Mouse (Mus musculus): ENCODE data around the gene Casc3.
A peak's percentile ranks its signal among the peaks of the same experiment; 100 is the strongest.

Gene Casc3

DNA sequence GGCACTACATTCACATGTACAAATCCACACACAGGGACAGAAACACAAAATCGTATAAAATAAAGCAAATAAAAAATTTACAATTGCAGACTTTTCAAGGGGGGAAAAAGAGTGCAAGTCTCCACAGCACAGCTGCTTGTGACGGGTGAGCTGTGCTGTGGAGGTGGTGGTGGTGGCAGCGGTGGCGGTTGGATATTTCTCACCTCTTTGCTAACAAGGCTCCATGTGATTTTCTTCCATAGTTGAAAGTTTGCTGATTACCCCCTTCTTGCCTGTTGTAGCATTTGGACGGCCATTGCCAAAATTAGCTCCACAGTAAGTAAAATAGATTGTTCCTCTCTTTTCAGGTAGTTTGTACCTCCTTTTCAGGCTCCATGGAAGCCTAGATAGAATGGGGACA is at the start of gene Casc3:
TSS of gene Casc3 (plus strand) at position 301 of the 400 bp plus-strand sequence.
- no peak for DNase-seq (ENCODE audit: low spot score)

DNA sequence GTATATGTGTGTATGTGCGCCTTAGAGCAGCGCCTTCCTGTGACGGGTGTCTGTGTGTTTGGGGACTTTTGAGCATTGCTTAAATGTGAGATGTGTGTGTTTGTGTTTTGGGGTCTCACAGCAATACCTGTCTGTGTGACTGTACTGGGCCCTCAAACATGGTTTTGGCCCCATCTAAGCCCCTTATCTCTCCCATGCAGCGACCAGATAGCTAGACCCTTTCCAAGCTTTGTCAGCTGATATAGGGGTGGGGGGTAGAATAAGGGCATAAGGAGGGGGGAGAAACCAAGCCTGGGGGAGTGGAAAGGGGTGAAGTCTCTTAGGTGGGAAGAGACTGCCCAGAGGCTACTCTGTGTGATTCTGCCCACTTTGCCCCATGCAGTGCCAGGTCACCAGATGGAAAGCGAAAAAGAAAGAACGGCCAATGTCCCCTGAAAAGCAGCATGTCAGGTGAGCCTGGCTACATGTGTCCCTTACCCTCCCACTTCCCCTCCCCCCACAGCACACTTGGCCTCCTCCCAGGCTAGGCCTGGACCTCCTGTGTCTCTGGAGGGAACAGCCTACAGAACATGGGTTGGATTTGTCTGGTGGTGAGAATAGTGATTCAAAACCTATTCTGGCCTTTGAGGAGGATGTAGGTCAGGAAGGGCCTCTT is 48.9 kb upstream of the Casc3 start:
- DNase-seq (ENCODE audit: low spot score), result no peak

DNA sequence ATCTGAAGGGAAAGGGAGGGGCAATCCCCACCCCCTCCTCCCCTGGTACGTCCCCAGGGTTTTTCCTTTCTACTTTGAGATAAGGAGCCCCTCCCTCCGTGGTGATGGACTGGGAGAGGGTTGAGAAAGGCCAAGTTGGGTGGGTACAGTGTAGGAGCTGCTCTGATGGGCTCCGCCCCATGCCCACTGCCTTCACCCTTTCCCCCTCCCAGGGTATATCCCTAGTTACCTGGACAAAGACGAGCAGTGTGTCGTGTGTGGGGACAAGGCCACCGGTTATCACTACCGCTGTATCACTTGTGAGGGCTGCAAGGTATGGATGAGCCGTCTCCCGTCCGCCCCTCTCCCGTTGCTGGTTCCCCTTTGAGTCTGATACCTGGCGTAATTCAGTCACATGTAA is 48.0 kb upstream of the Casc3 start:
- no peak for DNase-seq (ENCODE audit: low spot score)

DNA sequence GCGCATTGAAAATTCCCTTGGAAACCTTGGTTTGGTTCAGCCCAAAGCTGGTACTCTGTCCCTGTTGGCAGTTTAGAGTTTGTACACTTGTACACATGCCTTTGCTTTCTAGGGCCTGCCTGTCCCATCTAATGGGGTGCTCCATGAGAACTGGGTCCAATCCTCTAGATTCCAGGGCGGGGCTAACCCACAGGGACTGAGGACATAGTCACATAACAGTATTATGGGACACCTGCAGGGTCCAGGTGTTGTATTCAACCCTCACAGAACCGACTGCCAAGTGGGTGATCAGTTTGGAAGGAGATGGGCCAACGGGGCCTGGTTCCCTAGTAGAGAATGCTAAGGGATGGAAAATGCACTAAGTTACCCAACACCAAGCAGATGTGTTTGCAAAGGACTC is 42.8 kb upstream of the Casc3 start:
- no peak for DNase-seq (ENCODE audit: low spot score)

DNA sequence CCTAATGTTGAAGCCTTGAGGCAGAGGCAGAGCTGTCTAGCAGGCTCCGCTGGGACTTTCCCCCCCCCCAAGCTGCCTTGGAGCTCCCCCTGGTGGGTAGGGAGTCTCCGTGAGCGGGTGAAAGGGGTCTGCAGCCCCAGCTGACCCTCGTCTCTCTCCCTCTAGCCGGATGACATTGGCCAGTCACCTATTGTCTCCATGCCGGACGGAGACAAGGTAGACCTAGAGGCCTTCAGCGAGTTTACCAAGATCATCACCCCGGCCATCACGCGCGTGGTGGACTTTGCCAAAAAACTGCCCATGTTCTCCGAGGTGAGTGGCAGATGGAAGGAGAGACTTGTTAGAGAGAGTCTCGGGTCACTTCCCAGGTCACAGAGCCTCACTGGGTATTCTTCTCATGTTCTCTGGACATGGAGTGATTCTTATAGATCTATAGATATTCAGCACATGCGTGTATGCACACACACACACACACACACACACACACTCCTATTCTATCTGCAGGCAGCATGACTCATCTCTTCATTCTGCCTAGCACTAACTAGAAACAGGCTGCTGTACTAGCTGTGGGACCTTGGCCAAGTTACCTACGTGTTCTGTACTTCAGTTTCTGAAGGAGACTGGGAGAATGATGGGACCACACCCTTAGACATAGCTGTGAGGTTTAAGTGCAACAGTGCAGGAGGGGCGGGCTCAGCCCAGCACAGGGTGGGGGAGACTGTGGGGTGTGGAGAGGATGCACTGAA is 41.8 kb upstream of the Casc3 start:
- DNase-seq (ENCODE audit: low spot score), result peak; percentile 89

DNA sequence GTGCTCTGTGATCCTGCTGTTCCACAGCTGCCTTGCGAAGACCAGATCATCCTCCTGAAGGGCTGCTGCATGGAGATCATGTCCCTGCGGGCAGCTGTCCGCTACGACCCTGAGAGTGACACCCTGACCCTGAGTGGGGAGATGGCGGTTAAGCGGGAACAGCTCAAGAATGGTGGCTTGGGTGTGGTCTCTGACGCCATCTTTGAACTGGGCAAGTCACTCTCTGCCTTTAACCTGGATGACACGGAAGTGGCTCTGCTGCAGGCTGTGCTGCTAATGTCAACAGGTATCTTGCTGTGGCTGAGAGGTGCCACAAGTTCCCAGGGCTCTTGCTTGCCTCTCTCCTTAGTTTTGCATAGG is 41.2 kb upstream of the Casc3 start:
- no peak for DNase-seq (ENCODE audit: low spot score)

DNA sequence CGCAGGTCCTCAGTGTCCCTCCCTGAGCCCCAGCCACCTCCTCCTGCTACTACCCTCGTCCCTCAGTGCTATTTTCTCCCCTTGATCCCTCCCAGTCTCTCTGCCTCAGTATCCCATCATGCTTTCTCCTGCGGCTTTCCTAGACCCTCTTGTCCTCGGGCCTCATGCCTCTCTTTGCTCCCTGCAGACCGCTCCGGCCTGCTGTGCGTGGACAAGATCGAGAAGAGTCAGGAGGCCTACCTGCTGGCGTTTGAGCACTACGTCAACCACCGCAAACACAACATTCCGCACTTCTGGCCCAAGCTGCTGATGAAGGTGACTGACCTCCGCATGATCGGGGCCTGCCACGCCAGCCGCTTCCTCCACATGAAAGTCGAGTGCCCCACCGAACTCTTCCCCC is 40.6 kb upstream of the Casc3 start:
- DNase-seq (ENCODE audit: low spot score), result no peak

DNA sequence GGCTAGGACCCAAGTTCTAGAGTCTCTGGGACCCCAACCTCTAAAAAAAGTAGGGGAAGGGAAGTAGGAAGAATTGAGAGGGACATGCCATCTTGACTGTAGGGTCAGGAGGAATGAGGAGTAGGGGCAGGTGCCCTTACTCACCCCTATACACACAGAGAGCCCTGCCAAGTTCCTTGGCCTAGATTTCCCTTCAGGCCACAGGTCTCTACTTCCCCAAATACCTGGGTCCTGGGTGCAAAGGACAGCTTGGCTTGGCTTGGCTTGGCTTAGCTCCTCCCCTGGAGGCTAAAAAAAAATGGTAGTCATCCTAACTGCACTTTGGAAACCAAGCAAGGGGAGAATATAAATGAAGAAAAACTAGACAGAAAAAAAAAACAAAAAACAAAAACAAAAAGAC is 40.0 kb upstream of the Casc3 start:
- DNase-seq (ENCODE audit: low spot score), result no peak

DNA sequence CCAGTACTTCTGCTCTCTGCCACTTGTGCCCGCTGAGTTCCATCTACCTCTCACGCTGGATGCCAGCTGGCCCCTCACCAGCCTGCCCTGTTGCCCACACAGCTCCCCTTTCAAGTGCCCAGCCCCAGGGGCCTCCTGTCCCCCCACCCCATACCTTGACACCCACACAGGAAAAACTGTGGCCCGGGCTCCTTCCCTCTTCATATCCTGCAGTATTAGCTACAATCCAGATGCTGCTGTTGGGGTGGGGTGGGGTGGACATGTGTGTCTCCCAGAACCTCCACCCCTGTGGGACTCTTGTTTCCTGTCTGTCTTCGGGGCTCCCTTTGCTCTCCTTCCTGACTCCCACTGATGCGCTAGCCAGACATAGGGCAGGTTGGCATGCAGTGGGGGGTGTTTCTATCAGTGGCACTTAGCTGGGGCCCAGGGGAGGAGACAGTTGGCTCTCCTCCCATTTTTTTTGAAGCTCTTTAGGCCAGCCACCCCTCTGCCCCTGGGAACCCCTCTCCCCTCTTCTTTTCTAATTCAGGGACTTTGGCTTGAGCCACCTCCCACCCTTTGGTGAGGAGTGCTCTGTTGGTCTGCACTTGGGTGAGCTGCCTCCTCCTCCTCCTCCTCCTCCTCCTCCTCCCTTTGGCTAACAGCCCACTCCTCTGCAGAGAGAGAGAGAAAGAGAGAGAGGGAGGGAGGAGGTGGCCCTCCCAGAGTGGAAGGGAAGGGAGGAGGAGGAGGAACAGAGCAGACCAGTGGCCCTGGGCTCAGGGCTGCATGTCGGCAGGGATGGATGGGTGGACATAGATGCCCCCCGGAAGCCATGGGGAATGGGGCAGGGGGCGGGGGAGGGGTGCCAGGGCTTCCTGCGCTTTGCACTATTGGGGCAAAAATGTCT is 39.0 kb upstream of the Casc3 start:
- DNase-seq (ENCODE audit: low spot score), result no peak

DNA sequence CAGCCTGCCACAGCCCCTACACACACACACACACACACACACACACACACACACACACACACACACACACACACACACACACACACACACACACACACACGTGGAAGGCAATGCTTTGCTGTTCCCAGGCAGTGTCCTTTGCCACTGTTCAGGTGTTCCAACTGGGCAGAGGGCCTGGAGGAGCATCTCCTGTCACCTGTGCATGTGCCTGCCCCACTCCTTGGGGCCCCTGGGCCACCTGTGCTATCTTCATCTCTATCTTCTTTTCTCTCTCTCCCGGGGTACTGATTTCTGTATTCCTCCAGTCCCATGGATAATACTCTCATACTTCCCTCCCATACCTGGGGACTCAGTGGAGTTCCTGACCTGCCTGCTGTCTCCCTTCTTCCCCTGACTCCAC is 38.4 kb upstream of the Casc3 start:
- DNase-seq (ENCODE audit: low spot score), result no peak

DNA sequence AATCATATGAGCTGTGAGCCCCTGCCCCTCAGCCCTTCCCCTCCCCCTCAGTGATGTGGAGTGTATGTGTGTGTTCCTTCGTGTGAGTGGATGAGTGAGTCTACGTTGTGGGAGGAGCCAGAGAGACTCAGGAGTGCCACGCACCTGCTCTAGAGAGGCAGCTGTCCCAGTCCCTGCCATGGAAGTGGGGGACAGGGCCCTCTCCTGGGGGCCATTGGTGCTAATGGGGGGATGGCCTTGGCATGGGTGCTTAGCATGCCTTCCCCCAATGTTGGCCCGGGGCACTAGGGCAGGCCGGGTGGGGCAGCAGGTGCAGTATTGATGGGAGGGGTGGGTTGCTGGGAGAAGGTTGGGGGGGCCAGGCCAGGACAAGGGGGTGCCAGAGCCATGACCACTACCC is 37.9 kb upstream of the Casc3 start:
- no peak for DNase-seq (ENCODE audit: low spot score)

DNA sequence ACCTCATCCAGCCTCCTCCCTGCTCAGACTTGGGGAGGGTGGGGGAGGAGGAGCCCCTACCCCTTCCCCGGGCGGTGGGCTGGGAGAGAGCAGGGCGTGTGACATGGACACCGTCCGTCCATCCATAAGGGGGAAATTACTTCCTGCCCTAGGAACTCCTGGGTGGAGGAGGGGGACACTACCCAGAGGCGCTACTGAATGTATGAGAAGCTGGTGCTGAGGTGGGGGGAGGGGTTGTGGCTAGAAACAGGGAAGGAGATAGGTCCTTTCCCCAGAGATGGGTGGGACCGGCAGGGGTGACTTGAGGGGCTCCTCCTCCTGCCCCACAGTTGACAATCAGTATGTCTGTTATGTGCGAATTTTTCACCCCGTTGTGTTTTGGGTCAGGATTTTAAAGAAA is 37.4 kb upstream of the Casc3 start:
- DNase-seq (ENCODE audit: low spot score), result no peak

DNA sequence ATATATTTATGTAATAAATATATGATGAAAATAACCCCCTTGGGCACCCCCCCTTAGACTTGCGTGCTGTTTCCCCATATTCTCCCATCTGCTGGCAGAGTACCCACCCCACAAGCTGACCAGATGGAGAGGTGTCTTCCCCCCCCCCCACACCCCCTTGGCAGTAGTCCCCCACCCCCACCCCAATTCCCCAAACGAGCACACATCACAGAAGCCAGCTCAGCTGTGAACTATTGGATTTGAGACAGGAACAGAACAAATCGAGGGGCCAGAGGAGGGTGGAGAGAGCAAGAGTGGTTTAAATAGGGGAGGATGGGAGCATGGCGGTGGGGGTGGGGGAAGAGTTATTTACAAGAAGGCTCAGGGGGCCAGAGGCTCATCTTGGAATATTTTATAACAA is 37.0 kb upstream of the Casc3 start:
- no peak for DNase-seq (ENCODE audit: low spot score)

DNA sequence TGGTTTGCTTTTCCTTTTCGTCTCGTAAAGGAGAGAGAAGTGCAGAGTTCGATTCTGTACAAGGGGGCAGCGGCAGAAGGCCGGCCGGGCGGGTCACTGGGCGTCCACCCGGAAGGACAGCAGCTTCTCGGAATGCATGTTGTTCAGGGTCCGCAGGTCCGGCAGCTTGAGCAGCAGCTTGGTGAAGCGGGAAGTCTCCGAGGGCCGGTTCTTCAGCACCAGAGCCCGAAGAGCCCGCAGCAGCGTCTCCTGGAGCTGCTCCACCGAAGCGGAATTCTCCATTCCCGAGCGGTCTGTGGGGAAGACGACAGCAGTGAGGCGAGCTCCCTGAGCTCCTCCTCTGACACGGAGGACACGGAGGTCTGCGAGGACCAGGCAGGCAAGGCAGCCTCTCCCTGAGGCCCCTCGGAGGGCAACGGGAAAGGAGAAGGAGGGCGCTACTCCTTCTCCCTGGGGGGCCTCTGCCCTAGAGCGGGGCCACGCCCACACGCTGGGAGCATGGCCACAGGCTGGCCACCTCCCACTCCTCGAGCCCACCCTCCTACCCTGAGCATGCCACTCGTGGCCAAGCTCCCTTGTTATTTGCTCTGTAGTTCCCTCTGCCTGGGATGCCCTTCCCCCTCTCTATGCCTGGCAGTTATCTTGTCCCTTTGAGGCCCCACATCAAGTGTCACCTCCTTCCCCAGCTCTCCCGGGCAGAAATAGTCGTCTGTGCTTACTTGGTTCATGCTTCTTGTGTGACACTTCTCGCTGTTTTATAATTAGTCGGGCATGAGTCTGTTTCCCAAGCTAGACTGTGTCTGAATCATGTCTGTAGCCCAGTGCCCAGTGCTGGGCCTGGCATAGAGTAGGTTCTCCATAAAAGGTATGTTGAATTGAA is 36.3 kb upstream of the Casc3 start:
- DNase-seq (ENCODE audit: low spot score), result no peak

DNA sequence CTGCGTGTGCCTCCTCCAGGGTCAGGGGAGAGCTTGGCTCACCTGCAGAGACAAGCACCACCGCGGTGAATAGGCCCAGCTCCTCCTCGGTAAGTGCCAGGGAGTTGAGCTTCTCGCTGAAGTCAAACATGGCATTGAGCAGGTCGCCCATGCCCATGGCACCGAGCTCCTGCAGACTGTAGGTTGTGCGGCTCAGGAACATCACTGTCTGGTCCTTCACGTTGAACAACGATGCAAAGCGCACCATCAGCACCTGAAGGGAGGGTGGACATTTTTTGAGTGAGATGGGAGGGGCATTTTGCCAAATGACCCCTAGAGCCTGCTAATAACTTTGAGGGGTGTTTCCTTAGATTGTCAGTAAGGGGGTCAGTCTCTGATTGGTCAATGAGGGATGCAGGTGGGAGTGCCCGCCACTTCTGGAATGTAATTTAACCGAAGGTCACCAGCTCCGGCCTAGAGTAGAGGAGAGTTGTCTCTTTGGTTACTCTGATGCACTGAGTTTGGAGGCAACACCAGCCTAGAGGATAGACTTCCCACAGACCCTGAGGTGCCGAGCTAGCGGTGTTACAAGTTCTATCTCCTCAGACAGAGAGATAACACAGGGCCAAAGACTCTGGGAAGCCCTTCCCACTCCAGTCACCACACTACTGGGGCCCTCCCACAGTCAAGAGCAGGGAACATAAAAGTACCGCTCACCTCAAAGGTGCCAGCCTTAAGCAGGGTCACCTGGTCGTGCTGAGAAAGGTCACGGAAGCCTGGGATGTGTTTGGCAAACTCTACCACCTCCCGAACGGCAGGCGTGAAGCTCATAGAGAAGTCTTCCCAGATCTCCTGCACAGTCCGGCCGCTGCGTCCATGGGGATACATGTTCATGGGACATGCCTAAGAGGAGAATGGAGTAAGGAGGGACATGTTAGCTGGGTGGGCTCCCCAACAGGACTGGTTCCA is 35.4 kb upstream of the Casc3 start:
- DNase-seq (ENCODE audit: low spot score), result no peak

DNA sequence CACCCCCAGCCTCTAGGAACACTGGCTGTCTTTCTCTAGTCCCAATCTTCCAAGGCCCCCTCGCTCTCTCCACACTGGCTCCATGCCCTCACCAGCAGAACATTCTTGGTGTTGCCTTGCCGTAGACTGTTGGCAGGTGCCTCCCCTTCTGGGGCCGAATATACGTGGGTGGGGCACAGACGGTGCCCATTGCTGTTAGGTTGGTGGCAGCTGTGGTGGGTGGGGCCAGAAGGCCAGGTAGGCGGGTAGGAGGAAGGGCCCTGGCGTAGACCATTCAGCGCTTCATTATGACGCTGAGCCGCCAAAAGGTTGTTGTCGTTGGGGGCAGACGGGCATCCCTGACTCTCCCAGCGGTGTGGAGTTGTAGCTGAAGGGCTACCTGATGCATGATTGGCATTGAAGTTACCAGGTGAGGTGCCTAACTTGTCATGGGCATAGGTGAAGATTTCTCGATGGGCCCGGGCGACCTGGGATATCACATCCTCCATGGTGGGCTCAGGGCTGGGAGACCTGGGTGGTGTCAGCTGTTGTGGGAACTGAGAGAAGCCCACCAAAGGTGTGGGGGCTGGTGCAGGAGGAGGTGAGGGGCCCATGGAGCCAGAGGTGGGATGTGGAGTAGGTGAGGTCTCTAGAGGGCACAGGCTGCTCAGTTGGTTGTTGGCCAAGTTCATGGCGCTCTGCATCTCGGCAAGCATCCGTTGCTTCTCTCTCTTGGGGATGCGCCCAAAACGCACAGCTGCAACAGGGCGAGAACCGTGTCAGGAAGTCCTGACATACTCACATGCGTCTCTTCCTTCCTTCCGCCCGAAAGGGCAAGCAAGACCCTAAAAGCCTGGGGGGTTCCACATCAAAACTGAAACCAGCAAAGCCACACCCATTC is 34.4 kb upstream of the Casc3 start:
- no peak for DNase-seq (ENCODE audit: low spot score)

DNA sequence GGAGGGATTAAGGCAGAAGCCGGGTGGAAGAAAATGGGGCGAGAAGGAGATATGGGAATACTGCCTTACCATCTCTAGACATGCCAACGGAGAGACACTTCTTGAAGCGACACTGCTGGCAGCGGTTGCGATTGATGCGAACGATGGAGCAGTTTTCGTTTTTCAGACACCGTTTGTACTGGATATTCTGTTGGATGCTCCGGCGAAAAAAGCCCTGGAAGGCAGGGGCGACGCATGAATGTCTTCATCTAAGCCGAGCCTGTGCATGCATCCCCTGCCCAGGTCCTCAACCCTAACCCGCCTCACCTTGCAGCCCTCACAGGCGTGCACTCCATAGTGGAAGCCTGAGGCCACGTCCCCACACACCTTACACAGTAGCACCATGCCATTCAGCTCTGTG is 33.6 kb upstream of the Casc3 start:
- no peak for DNase-seq (ENCODE audit: low spot score)

DNA sequence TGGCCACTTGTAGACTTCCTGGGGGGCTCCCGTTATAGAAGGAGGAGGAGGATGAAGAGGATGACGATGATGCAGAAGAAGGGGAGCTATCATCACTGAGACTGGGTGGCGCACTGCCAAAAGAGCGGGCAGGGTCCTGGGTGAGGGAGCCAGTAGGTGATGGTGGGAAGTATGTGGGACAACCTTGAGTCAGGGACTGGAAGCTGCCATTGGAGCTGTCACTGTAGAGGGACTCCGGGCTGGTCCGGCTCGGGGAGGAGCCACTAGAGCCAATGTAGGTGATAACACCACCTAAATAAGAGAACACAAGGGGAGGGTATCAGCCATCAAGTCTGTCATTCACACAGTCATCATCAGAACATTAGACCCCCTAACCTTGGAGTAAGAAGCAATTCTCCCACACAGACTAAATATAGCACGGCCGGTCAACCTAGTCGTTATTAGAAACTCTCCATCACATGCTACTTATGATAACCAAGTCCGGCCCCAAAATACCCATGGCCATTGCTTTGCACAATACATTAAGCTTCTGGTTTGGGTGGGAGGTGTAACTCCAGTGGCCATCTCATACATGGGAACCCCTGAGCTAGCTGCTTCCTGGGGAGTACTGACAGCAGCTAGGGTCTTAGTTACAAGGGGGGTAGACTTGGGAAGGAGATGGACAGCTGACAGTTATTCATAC is 32.7 kb upstream of the Casc3 start:
- no peak for DNase-seq (ENCODE audit: low spot score)

DNA sequence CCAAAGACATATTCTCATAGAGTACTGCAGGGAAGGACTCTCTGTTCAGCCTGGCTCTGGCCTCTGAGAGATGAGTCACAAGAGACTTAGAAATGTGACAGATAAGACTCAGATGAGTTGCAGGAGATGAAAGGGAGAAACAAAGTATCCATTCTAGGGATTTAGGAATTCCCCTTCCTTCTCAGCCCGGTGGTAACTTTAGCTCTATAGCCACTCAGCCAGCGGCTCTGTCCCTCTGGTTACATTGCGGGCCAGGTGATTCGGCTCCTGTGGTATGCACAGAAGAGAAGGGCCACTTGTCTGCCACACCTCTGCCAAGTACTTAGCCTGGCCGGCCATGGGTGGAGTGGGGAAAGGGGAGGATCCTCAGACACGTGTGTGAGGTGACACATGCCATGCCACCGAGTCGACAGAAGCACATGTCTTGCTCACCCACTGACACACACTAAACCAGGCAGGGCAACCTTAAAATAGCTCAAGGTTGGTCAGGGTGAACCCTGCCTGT is 32.0 kb upstream of the Casc3 start:
- DNase-seq (ENCODE audit: low spot score), result peak; percentile 94

Data from lung, postnatal 25 days (tissue).